Mouse (Mus musculus) embryo, embryonic 10.5 days (tissue): ENCODE results near the gene Baiap2.

ENCODE experiments used
- DNase-seq: peaks from one replicate; pipeline ENCODE4 v3.0.0-alpha.2; 2015; ENCODE audit warnings: low spot score

The Baiap2 gene

DNA sequence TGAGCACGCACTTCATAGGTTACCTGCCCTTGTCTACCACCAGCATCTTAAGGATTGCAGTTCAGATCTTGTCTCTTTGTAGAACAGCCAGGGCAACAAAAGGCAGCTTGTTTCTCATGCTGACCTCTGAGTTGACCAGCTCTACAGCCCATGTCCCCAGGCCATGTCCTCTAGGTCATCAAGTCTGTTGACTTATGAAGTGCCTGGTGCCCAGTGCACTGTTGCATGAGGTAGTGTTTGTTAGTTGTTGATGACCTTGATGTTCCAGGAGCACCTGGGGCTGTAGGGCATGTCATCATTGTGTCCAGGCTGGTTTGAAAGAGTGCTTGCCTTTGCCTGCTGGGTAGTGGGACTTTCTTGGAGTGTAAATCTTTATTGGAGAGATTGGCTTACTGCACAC lies 4.9 kb downstream of the Baiap2 start:
- no peak for DNase-seq

- DNase-seq: no peak
Measured at GRCm38 (mm10) chr11:119947897-119948296, 5.3 kb downstream of the Baiap2 start.

DNA sequence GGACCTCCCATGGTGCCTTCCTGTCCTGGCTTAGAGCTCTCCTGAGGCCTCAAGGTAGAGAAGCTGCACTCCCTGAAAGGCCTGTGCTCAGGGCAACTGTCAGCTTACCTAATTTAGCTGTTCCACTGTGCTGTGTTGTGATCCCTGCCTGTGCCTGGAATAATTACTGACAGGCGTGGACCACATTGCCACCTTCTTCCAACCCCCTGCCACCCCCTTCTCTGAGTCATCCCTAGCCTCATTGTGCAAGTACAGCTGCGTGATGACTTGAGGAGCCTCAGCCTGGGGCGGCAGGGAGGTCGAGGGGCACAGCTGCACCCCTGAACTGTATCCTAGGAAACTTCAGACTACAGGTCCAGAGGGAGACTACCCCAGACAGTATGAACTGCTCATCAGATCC lies 5.7 kb downstream of the Baiap2 start:
- DNase-seq: no peak

DNA sequence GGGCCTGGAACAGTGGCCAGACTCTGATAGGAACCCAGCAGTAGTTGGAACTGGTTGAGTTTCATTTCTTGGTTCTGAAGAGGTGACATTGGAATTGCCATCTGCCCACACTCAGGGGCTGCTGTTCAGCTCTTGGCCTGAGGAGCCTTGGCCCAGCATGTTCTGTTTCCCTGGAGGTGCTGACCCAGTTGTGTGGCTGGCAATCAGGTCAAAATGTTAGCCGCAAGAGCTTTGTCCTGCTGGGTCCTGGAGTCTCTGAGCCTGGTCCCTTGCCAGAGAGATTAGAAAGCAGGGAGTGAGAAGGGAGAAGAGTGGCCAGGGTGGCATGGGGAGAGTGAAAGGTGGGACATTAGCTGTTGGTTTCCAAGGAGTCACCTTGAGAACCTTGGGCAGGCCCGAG lies 6.2 kb downstream of the Baiap2 start:
- no peak for DNase-seq

GRCm38 (mm10) chr11:119950535-119950934 lies 8.0 kb downstream of the Baiap2 start:
- no peak for DNase-seq

GRCm38 (mm10) chr11:119951326-119951725 lies 8.8 kb downstream of the Baiap2 start:
- no peak for DNase-seq

- DNase-seq: no peak
Measured at GRCm38 (mm10) chr11:119952429-119953224, 10.1 kb downstream of the Baiap2 start.

GRCm38 (mm10) chr11:119954233-119954632 lies 11.7 kb downstream of the Baiap2 start:
- no peak for DNase-seq

GRCm38 (mm10) chr11:119954749-119955337 lies 12.3 kb downstream of the Baiap2 start:
- no peak for DNase-seq

DNA sequence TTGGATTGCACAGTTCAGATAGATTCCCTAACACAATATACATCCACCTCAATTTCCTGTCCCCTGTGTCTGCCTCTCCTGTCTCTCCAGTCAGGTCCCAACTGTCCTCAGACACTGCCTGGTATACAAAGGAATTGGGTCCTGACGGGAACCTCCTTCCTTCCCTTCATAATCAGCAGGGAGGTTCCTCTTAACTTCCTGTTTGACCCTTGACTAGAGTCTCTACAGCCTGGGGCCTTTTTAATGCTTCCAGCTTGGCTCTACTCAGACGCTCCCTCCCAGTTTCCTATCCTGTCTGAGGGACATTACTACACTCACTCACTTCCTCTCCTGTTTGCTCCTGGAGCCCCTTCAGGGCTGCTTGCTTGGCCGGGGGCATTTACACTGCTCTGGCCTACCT lies 12.9 kb downstream of the Baiap2 start:
- DNase-seq: no peak

DNA sequence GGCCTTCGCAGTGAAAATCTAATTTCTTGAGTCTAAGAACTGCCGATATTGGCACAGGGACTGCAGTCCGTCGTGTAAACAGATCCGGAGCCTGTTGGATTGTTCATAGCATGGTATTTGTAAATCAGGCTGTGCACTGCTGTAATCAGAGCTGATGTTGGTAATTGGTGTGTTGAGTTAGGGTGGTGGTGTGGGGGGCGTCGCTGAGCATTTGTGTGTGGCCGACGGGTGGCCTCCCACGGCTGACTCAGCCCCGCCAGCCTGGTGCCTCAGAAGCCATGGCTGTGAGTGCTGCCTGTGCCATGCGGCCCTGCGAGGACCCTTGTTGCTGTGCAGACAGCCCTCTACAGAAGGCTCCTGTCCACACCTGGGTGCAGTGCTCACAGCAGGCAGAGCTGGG lies 14.0 kb downstream of the Baiap2 start:
- no peak for DNase-seq

DNA sequence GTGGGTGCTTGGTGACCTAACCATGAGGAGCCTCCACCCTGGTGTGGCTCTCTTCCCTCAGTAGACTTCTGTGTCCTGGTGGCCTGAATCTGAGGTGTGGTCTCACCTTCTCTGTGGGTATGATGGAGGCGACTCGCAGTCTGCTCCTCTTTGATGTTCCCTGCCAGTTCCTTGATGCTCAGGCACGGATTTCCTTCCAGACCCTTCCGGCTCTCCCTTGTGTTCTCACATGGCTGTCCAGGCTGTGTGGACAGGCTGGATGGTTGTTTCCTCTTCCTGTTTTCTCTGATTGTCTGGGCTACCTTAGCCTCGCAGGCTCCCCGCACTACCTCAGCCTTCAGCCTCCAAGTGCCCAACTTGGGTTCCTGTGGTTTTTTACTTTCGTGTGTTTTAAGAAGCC lies 16.3 kb downstream of the Baiap2 start:
- no peak for DNase-seq

DNA sequence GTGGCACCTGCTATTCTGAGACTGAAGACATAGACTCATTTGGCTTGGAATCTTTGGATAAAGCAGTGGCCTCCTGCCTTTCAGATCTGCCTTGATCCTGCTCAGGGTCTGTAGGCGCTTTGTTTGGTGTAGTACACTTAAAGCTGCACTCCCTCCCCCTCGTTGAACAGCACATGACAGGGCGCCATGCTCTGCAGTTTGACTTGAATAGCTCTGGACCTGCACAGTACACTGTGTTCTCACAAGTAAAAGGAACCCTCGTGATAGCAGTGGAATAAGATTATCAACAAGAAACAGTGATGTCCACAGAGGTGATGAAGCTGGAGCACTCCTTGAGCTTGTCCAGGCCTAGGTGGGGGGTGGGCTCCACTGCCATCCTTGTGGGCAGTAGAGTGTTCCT lies 17.2 kb downstream of the Baiap2 start:
- DNase-seq: no peak

GRCm38 (mm10) chr11:119960671-119961070 lies 18.1 kb downstream of the Baiap2 start:
- DNase-seq: no peak

- DNase-seq: no peak
Measured at GRCm38 (mm10) chr11:119961511-119961910, 18.9 kb downstream of the Baiap2 start.

- no peak for DNase-seq
Measured at GRCm38 (mm10) chr11:119965053-119965452, 22.5 kb downstream of the Baiap2 start.

GRCm38 (mm10) chr11:119966294-119966693 lies 23.7 kb downstream of the Baiap2 start:
- DNase-seq: no peak

DNA sequence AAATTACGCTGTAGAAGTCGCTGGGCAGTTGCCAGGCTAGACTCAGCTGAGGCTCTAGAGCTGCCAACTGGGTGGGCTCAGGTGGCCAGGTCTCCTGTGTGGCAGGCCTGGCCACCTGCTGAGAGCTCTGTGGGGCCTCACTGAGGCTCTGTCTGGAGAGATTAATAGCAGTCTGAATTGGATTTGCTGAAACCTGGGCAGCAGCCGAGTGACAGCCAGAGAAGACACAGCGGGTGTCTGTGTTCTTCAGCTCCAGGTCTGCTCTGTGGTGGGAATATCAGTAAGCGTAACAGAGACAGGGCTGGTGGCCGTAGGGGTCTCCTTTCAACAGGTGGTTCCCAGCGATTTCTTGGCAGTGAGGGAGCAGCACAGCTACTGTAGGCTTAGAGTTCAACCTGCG lies 24.8 kb downstream of the Baiap2 start:
- DNase-seq: no peak

- DNase-seq: no peak
Measured at GRCm38 (mm10) chr11:119967892-119968291, 25.3 kb downstream of the Baiap2 start.

DNA sequence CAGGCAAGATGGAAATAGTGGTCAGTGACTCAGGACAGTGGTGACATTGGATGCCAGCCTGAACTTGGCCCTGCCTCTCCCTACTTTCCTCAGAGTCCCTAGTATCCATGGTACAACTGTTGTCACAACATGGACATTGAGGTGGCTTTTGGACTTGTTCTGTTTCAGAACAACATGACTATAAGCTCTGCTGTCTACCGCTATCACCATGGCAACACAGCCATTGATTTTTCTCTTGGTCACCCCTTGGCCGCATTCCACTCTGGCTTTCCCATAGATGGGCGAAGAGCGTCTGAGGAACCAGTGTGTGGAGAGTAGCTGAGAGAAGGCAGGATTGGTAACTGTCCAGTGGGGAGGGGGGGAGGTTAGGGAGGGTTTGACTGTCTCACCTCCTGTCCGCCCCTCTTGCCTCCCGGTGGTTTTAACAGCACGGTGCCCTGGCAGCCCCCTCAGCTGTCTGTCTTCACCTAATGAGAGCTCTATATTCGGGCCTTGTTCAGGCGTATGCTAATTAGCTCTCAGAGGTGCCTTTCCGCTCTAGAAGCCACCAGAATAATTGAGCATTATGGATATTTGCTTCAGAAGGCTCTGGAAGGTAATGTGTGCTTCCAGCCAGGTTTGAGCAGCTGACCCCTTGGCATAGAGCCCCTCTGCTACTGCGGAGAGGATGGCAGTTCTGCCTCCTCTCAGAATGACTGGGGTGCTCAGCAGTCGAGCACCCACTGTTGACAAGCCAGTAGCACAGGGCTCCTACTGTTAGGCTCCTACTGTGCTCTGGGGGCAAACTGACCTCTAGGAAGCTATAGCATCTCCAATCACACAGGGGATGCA lies 27.7 kb downstream of the Baiap2 start:
- peak; percentile 48 for DNase-seq

DNA sequence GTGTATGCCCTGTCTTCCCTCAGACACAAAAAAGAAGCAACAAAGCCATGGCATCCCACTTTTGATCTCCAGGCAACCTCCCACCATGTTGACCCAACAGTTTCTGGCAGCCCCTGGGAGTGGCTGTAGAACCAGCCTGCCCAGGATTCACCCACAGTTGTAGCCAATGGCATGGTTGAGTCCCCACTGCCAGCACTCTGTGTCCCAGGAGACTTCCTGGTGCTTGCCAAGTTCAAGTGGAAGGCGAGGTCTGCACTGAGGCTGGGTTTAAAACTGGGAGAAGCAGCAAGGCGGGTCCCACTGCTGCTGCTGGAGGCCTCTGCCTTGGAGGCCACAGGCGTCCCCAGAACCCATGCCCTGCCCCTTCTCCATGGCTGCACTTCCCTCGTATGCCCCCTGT lies 31.2 kb downstream of the Baiap2 start:
- DNase-seq: no peak

- DNase-seq: no peak
Measured at GRCm38 (mm10) chr11:119975739-119976501, 33.4 kb downstream of the Baiap2 start.
